Mouse (Mus musculus) limb, embryonic 13.5 days (tissue): ENCODE results near the gene E330021D16Rik. TPM values are rescaled to one million over a fixed set of nuclear protein-coding genes. Genes with fewer than 3 reads are reported as not detected.
"Not testable (repeated sequence)": the region's sequence is repeated elsewhere in the genome, so short reads cannot be mapped to it uniquely, and the experiment has no call there.

Experiments used
- ATAC-seq: fragments of 200-750 bp; cut with Nextera tagmentation; 2 replicates; pipeline ENCODE4 v1.8.0; 2017; ENCODE audit warnings: low read depth, moderate number of reproducible peaks, moderate TSS enrichment; ENCODE audit not compliant: low FRiP score
- H3K27ac ChIP-seq: fragments of 300-500 bp; sonication (generic); 2 replicates; pipeline ENCODE4 v1.5.1; 2015; ENCODE audit warnings: inconsistent platforms, mild to moderate bottlenecking, moderate library complexity
- H3K27me3 ChIP-seq: fragments of 300-500 bp; sonication (generic); 2 replicates; pipeline ENCODE4 v1.6.1; 2015; ENCODE audit warnings: mild to moderate bottlenecking, inconsistent platforms
- H3K36me3 ChIP-seq: fragments of 300-500 bp; sonication (generic); 2 replicates; pipeline ENCODE4 v1.6.1; 2015; ENCODE audit warnings: inconsistent platforms, mild to moderate bottlenecking, moderate library complexity
- H3K4me1 ChIP-seq: fragments of 300-500 bp; sonication (generic); 2 replicates; pipeline ENCODE4 v1.6.1; 2015; ENCODE audit warnings: inconsistent platforms
- H3K4me2 ChIP-seq: fragments of 300-500 bp; sonication (generic); replicated peaks from 2 replicates; pipeline ENCODE4 v1.6.1; 2015; ENCODE audit warnings: inconsistent platforms, mild to moderate bottlenecking, moderate library complexity
- H3K4me3 ChIP-seq: fragments of 300-500 bp; sonication (generic); 2 replicates; pipeline ENCODE4 v1.5.1; 2015; ENCODE audit warnings: moderate library complexity, mild to moderate bottlenecking, inconsistent platforms
- H3K9ac ChIP-seq: fragments of 300-500 bp; sonication (generic); 2 replicates; pipeline ENCODE4 v1.6.1; 2015; ENCODE audit warnings: mild to moderate bottlenecking, inconsistent platforms
- H3K9me3 ChIP-seq: fragments of 300-500 bp; sonication (generic); 2 replicates; pipeline ENCODE4 v1.6.1; 2016; ENCODE audit warnings: inconsistent platforms
- WGBS: fragments of 180-500 bp; shearing (Covaris S2); methylation state at CpG from one replicate; pipeline ENCODE4 v1.1.7; 2015; 5-methylcytosine and 5-hydroxymethylcytosine counted together
- polyA plus RNA-seq: library from polyadenylated mRNA; unstranded; fragments of >200 nt; fragmentation: Nextera tagmentation; extraction: Ambion mirVana; gene quantifications from 2 replicates; pipeline ENCODE4 v1.2.1, GENCODE M21; 2015

Gene E330021D16Rik
- polyA plus RNA-seq, 1 experiment from 2014 or later: not detected

GRCm38 (mm10) chr6:136436151-136436550, 20.8 kb upstream of the E330021D16Rik start:
- peaks cover 19% of the 10 kb centered on the region for H3K4me1 ChIP-seq
- H3K36me3 ChIP-seq, H3K9me3 ChIP-seq, H3K9ac ChIP-seq, ATAC-seq, H3K4me3 ChIP-seq, H3K27me3 ChIP-seq, H3K27ac ChIP-seq, H3K4me2 ChIP-seq: not testable (repeated sequence)
- 83% methylated on average over 3 of the region's 3 CpGs for WGBS

- Histone ChIP-seq H3K9ac (no peak overlapping the region), H3K4me2 (no peak overlapping the region), H3K27ac (no peak overlapping the region), H3K9me3 (no peaks in the 10 kb centered on the region), H3K4me1 (peaks cover 20% of the 10 kb centered on the region), H3K36me3 (no peaks in the 10 kb centered on the region), H3K4me3 (no peak overlapping the region), H3K27me3 (no peaks in the 10 kb centered on the region)
- WGBS: 91% methylated on average over 6 of the region's 6 CpGs
- no peak for ATAC-seq
These were observed 18.2 kb upstream of the E330021D16Rik start for GRCm38 (mm10) chr6:136433573-136433972.

GRCm38 (mm10) chr6:136431896-136432248, 16.5 kb upstream of the E330021D16Rik start:
- H3K4me1 ChIP-seq: peaks cover 11% of the 10 kb centered on the region
- no peak overlapping the region for H3K4me3 ChIP-seq
- H3K9me3 ChIP-seq: no peaks in the 10 kb centered on the region
- no peaks in the 10 kb centered on the region for H3K27me3 ChIP-seq
- H3K9ac ChIP-seq: no peak overlapping the region
- no peaks in the 10 kb centered on the region for H3K36me3 ChIP-seq
- 35% methylated on average over 7 of the region's 7 CpGs for WGBS
- no peak overlapping the region for H3K4me2 ChIP-seq
- H3K27ac ChIP-seq: no peak overlapping the region; the same call in 1 of the 2 replicates
- no peak for ATAC-seq

- no peaks in the 10 kb centered on the region for H3K27me3 ChIP-seq
- 53% methylated on average over 10 of the region's 10 CpGs for WGBS
- ATAC-seq: no peak
These were observed 16.0 kb upstream of the E330021D16Rik start for GRCm38 (mm10) chr6:136431169-136431895.

GRCm38 (mm10) chr6:136429441-136429840, 14.1 kb upstream of the E330021D16Rik start:
- ATAC-seq: no peak
- Histone ChIP-seq H3K9ac (no peak overlapping the region), H3K36me3 (no peaks in the 10 kb centered on the region), H3K27me3 (no peaks in the 10 kb centered on the region), H3K27ac (no peak overlapping the region), H3K4me3 (no peak overlapping the region), H3K4me2 (no peak overlapping the region), H3K9me3 (no peaks in the 10 kb centered on the region), H3K4me1 (peaks cover 11% of the 10 kb centered on the region)
- WGBS: 46% methylated on average over 4 of the region's 4 CpGs

More at GRCm38 (mm10) chr6:136431169-136431895, 16.0 kb upstream of the E330021D16Rik start:
- Histone ChIP-seq H3K9ac (no peak overlapping the region), H3K27ac (no peak overlapping the region), H3K4me2 (no peak overlapping the region), H3K36me3 (no peaks in the 10 kb centered on the region), H3K4me1 (peaks cover 11% of the 10 kb centered on the region), H3K9me3 (no peaks in the 10 kb centered on the region), H3K4me3 (no peak overlapping the region)

DNA sequence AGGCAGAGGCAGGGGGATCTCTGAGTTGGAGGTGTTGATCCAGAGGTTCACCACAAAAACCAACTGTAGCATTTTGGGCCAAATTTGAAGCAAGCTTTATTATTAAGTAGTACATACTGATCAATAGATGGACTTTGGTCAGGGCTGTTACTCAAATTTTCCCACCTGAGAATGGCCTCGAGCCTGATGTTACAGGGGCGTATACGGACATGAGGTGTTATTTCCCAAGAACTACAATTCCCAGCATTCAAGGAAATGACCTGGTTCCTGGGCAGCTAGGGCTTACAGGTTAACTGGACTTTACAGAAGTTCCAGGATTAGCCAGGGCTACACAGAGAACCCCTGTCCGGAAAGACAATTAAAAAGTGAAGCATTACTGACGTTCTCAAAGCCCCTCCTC, 13.0 kb upstream of the E330021D16Rik start:
- WGBS: 91% methylated on average over 5 of the region's 5 CpGs
- Histone ChIP-seq H3K27ac (no peak overlapping the region), H3K4me1 (peaks cover 11% of the 10 kb centered on the region)

GRCm38 (mm10) chr6:136427240-136427639, 11.9 kb upstream of the E330021D16Rik start:
- ATAC-seq: no peak
- no peak overlapping the region for H3K4me2 ChIP-seq
- H3K4me1 ChIP-seq: peaks cover 11% of the 10 kb centered on the region
- WGBS: 73% methylated on average over 6 of the region's 6 CpGs
- no peaks in the 10 kb centered on the region for H3K36me3 ChIP-seq
- H3K9me3 ChIP-seq: no peaks in the 10 kb centered on the region
- H3K9ac ChIP-seq: no peak overlapping the region
- no peaks in the 10 kb centered on the region for H3K27me3 ChIP-seq
- no peak overlapping the region for H3K4me3 ChIP-seq
- H3K27ac ChIP-seq: no peak overlapping the region

More for the DNA sequence above, 13.0 kb upstream of the E330021D16Rik start:
- Histone ChIP-seq H3K36me3 (no peaks in the 10 kb centered on the region), H3K9ac (no peak overlapping the region), H3K9me3 (no peaks in the 10 kb centered on the region), H3K4me2 (no peak overlapping the region), H3K27me3 (no peaks in the 10 kb centered on the region), H3K4me3 (no peak overlapping the region)
- ATAC-seq: no peak

GRCm38 (mm10) chr6:136425956-136426355, 10.6 kb upstream of the E330021D16Rik start:
- Histone ChIP-seq H3K4me1 (no peaks in the 10 kb centered on the region), H3K9ac (no peak overlapping the region), H3K4me3 (no peak overlapping the region), H3K27me3 (no peaks in the 10 kb centered on the region), H3K27ac (no peak overlapping the region), H3K4me2 (no peak overlapping the region), H3K36me3 (no peaks in the 10 kb centered on the region), H3K9me3 (no peaks in the 10 kb centered on the region)
- 67% methylated on average over 5 of the region's 5 CpGs for WGBS
- no peak for ATAC-seq

DNA sequence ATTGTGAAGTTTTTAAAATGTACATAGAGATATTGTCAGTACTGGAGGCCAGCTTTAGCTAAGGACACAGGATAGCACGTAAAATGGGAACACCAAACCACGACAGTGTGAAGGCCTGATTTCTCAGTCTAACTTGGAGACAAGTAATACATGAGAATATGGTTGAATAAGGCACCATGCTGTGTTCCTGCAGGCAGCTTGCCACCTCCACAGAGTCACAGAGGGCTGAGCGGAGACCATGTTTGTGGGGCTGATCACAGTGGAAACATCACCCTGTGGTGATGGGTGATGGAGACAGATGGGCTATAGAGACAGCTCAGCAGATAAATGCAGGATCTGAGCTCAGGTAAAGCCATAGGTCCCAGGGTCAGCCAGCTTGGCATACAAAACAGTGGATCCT, 8.8 kb upstream of the E330021D16Rik start:
- no peaks in the 10 kb centered on the region for H3K36me3 ChIP-seq
- no peak overlapping the region for H3K4me3 ChIP-seq
- H3K9ac ChIP-seq: no peak overlapping the region
- no peak overlapping the region for H3K27ac ChIP-seq
- no peaks in the 10 kb centered on the region for H3K4me1 ChIP-seq
- no peaks in the 10 kb centered on the region for H3K27me3 ChIP-seq
- no peaks in the 10 kb centered on the region for H3K9me3 ChIP-seq
- H3K4me2 ChIP-seq: no peak overlapping the region
- 89% methylated on average over 3 of the region's 3 CpGs for WGBS
- ATAC-seq: no peak

GRCm38 (mm10) chr6:136423201-136423600, 7.8 kb upstream of the E330021D16Rik start:
- Histone ChIP-seq H3K9me3 (no peaks in the 10 kb centered on the region), H3K27ac (no peak overlapping the region), H3K9ac (no peak overlapping the region), H3K27me3 (no peaks in the 10 kb centered on the region), H3K36me3 (no peaks in the 10 kb centered on the region), H3K4me1 (no peaks in the 10 kb centered on the region), H3K4me3 (no peak overlapping the region), H3K4me2 (no peak overlapping the region)
- ATAC-seq: no peak
- 85% methylated on average over 5 of the region's 5 CpGs for WGBS

DNA sequence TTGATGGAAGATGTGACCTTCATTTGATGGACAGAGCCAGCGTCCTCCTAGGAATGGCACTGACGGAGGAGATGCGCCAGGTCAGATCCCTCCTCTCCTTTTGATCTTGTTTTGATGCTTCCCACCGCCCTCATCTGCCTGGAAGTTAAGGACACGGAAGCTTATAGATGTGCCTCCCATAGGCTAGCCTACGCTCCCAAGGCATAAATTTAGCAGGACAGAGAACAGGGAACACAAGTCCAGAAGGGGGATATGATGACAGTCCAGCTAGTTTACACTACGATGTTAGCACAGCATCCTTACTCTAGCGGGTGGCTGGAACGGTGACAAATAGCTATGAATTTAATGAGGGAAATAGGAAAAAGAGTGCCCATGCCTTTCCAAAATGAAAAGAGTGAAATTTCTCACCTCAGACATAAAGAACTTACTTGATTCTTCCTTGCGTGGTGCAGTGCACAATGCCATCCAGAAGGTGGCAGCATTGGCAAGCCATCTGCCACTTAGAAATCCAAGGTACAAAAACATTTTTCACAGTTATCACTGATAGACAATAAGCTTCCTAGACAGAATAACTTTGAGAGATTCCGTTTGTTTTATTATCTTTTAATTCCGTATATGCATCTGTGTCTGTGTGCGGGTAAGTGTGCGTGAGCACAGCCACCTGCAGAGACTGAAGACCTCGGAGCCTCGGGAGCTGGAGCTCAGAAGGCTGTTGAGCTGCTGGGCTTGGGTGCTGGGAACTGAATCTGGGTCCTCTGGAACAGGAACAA, 6.9 kb upstream of the E330021D16Rik start:
- Histone ChIP-seq H3K36me3 (no peaks in the 10 kb centered on the region), H3K9ac (no peak overlapping the region), H3K27me3 (no peaks in the 10 kb centered on the region), H3K9me3 (no peaks in the 10 kb centered on the region), H3K4me3 (no peak overlapping the region), H3K27ac (no peak overlapping the region), H3K4me2 (no peak overlapping the region), H3K4me1 (no peaks in the 10 kb centered on the region)
- 64% methylated on average over 16 of the region's 16 CpGs for WGBS
- no peak for ATAC-seq

- H3K36me3 ChIP-seq: no peaks in the 10 kb centered on the region
- H3K4me2 ChIP-seq: no peak overlapping the region
- H3K27ac ChIP-seq: no peak overlapping the region
- no peaks in the 10 kb centered on the region for H3K4me1 ChIP-seq
- H3K27me3 ChIP-seq: no peaks in the 10 kb centered on the region
- ATAC-seq: 0 out of 2 replicates have a peak, but pooled peaks have one; percentile 11
- WGBS: 62% methylated on average over 3 of the region's 3 CpGs
- H3K9me3 ChIP-seq: no peaks in the 10 kb centered on the region
- no peak overlapping the region for H3K4me3 ChIP-seq
- H3K9ac ChIP-seq: no peak overlapping the region
These were observed 5.7 kb upstream of the E330021D16Rik start for GRCm38 (mm10) chr6:136421059-136421458.
